Mouse (Mus musculus): ENCODE data around the gene Maml2. TPM values are rescaled to one million over a fixed set of nuclear protein-coding genes. Genes with fewer than 3 reads are reported as not detected.

The Maml2 gene
- polyA plus RNA-seq, 1 experiment from 2014 or later = 1.6 TPM

DNA sequence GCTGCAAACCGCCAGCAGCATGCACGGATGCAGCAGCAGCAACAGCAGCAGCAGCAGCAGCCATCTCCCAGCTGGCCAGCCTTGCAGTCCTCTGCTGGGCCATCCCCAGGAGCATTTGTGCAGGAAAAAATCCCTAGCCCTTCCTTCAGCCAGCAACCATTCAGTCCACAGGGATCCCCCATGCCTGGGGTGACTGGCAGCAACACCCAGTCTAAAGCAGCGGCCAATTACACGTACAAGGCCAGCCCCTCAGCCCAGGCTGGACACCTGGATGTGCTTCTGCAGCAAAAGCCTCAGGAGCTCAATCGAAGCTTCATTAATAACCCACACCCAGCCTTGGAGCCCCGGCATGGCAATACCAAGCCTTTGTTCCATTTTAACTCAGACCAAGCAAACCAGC, 323.0 kb downstream of the Maml2 start:
- Histone ChIP-seq H3K9ac (replicated peaks) (no peak overlapping the region), H3K4me1 (ENCODE audit: insufficient read depth) (no peaks in the 10 kb centered on the region), H3K4me2 (ENCODE audit: low read depth, low read length) (no peak overlapping the region), H3K36me3 (replicated peaks; ENCODE audit: insufficient read depth, low read length) (no peaks in the 10 kb centered on the region), H3K27ac (ENCODE audit: low read depth) (no peak overlapping the region), H3K27me3 (ENCODE audit: insufficient read depth, low read length) (no peaks in the 10 kb centered on the region), H3K4me3 (ENCODE audit: low read depth, low read length) (no peak overlapping the region), H3K9me3 (ENCODE audit: low read length) (no peaks in the 10 kb centered on the region)
- ATAC-seq (no peak), DNase-seq (no peak)
- 79% methylated on average over 6 of the region's 6 CpGs for WGBS (ENCODE audit: insufficient replicate concordance)
- TF ChIP-seq CTCF (IDR thresholded peaks at IDR 0.05; ENCODE audit: low read depth) = no peak
- TF ChIP-seq EP300 (IDR thresholded peaks at IDR 0.05; ENCODE audit: low read depth) = no peak

DNA sequence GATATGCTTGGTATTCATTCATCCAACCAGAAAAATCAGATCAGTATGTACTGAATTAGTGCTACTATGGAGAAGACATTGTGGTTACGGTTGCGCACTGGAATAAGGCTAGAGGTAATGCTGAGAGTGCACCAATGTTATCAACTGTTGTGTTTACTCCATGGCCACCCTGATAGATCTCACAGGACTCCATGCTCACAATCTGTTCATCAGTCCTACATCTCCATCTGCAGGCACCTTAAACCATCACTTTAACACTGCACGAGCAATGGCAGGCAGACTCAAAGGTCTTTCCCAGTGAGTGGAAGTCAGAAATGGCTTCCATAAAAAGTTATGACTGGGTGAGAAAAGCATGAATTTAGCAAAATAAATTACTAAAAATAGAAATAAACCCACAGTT, 324.2 kb downstream of the Maml2 start:
- H3K27me3 ChIP-seq (ENCODE audit: insufficient read depth, low read length) = no peaks in the 10 kb centered on the region
- H3K36me3 ChIP-seq (replicated peaks; ENCODE audit: insufficient read depth, low read length) = no peaks in the 10 kb centered on the region
- no peak overlapping the region for H3K9ac ChIP-seq (replicated peaks)
- TF ChIP-seq CTCF (IDR thresholded peaks at IDR 0.05; ENCODE audit: low read depth) = no peak
- no peak for TF ChIP-seq EP300 (IDR thresholded peaks at IDR 0.05; ENCODE audit: low read depth)
- H3K4me2 ChIP-seq (ENCODE audit: low read depth, low read length) = no peak overlapping the region
- WGBS (ENCODE audit: insufficient replicate concordance) = 90% methylated on average over 3 of the region's 3 CpGs
- DNase-seq (no peak), ATAC-seq (no peak)
- H3K4me3 ChIP-seq (ENCODE audit: low read depth, low read length) = no peak overlapping the region
- no peaks in the 10 kb centered on the region for H3K4me1 ChIP-seq (ENCODE audit: insufficient read depth)
- no peak overlapping the region for H3K27ac ChIP-seq (ENCODE audit: low read depth)
- no peaks in the 10 kb centered on the region for H3K9me3 ChIP-seq (ENCODE audit: low read length)

DNA sequence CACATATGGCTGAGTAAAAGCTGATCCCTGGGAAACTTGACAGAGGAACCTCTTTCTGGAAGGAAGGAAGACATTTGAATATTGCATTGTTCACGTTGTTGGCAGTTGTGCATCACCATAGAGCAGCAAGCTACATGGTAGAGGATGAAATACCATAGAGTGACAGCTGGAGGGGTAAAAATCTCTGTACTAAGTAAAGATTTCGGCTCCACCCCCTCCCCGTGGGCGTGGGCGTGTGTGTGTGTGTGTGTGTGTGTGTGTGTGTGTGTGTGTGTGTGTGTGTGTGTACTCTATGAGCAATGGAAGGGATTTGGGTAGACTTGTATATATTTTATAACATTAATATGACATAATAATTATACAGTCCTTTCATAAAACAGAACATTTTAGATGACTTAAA, 324.7 kb downstream of the Maml2 start:
- H3K9ac ChIP-seq (replicated peaks) = no peak overlapping the region
- H3K4me2 ChIP-seq (ENCODE audit: low read depth, low read length) = no peak overlapping the region
- no peaks in the 10 kb centered on the region for H3K36me3 ChIP-seq (replicated peaks; ENCODE audit: insufficient read depth, low read length)
- no peaks in the 10 kb centered on the region for H3K4me1 ChIP-seq (ENCODE audit: insufficient read depth)
- DNase-seq = no peak
- H3K27ac ChIP-seq (ENCODE audit: low read depth) = no peak overlapping the region
- TF ChIP-seq EP300 (IDR thresholded peaks at IDR 0.05; ENCODE audit: low read depth) = no peak
- H3K4me3 ChIP-seq (ENCODE audit: low read depth, low read length) = no peak overlapping the region
- H3K27me3 ChIP-seq (ENCODE audit: insufficient read depth, low read length) = no peaks in the 10 kb centered on the region
- H3K9me3 ChIP-seq (ENCODE audit: low read length) = no peaks in the 10 kb centered on the region
- ATAC-seq = no peak
- 65% methylated on average over 5 of the region's 5 CpGs for WGBS (ENCODE audit: insufficient replicate concordance)

DNA sequence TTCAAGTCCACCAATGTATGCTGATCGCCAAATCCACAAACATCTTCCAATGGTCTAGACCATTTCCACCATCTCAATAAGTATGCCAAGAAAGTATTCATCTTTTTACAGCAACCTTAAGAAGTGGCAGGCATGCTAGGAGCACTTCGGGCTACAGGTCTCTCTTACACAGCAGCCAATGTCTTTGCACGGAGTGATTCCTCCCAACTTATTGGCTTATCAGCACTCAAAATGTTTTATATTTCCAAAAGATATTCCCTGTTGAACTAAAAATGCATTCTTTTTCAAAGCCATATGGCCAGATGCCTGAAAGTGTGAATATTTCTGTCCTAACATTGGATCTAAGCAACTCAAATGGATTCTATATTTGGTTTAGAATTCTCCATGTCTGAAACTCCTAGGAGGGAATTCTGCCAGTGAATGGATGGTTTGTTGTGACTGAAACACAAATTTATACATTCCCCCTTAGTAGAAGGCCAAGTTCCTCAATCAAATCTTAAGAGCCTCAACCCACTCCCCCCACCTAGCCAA, 326.2 kb downstream of the Maml2 start:
- H3K4me3 ChIP-seq (ENCODE audit: low read depth, low read length) = no peak overlapping the region
- ATAC-seq = no peak
- TF ChIP-seq CTCF (IDR thresholded peaks at IDR 0.05; ENCODE audit: low read depth) (no peak), EP300 (IDR thresholded peaks at IDR 0.05; ENCODE audit: low read depth) (no peak)
- no peaks in the 10 kb centered on the region for H3K27me3 ChIP-seq (ENCODE audit: insufficient read depth, low read length)
- no peak for DNase-seq
- 80% methylated on average over 3 of the region's 3 CpGs for WGBS (ENCODE audit: insufficient replicate concordance)
- no peak overlapping the region for H3K9ac ChIP-seq (replicated peaks)
- H3K9me3 ChIP-seq (ENCODE audit: low read length) = no peaks in the 10 kb centered on the region
- no peaks in the 10 kb centered on the region for H3K36me3 ChIP-seq (replicated peaks; ENCODE audit: insufficient read depth, low read length)
- H3K4me2 ChIP-seq (ENCODE audit: low read depth, low read length) = no peak overlapping the region
- H3K27ac ChIP-seq (ENCODE audit: low read depth) = no peak overlapping the region
- no peaks in the 10 kb centered on the region for H3K4me1 ChIP-seq (ENCODE audit: insufficient read depth)

DNA sequence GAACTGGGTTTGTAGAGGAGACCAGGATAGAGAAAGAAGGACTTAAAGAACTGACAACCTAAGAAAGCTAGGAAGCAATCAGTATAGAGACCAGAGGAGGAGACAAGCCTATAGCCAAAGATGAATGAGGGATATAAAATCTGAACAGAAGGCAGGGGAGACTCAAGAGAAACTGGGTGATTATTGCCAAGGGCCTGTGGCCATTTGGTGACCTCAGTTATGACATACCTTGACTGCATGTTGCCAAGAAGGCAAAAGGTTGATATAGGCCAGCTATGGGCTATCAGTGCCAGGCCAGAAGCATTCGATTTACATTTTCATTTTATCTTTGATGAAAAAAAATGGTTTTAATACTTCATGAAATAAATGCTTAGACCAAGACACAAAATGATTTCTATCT, 327.0 kb downstream of the Maml2 start:
- no peaks in the 10 kb centered on the region for H3K9me3 ChIP-seq (ENCODE audit: low read length)
- no peaks in the 10 kb centered on the region for H3K4me1 ChIP-seq (ENCODE audit: insufficient read depth)
- TF ChIP-seq CTCF (IDR thresholded peaks at IDR 0.05; ENCODE audit: low read depth) (no peak), EP300 (IDR thresholded peaks at IDR 0.05; ENCODE audit: low read depth) (no peak)
- H3K9ac ChIP-seq (replicated peaks) = no peak overlapping the region
- H3K36me3 ChIP-seq (replicated peaks; ENCODE audit: insufficient read depth, low read length) = no peaks in the 10 kb centered on the region
- no peak overlapping the region for H3K27ac ChIP-seq (ENCODE audit: low read depth)
- H3K4me2 ChIP-seq (ENCODE audit: low read depth, low read length) = no peak overlapping the region
- WGBS (ENCODE audit: insufficient replicate concordance) = 56% methylated on average over 1 of the region's 1 CpGs
- DNase-seq (no peak), ATAC-seq (no peak)
- no peaks in the 10 kb centered on the region for H3K27me3 ChIP-seq (ENCODE audit: insufficient read depth, low read length)
- no peak overlapping the region for H3K4me3 ChIP-seq (ENCODE audit: low read depth, low read length)

DNA sequence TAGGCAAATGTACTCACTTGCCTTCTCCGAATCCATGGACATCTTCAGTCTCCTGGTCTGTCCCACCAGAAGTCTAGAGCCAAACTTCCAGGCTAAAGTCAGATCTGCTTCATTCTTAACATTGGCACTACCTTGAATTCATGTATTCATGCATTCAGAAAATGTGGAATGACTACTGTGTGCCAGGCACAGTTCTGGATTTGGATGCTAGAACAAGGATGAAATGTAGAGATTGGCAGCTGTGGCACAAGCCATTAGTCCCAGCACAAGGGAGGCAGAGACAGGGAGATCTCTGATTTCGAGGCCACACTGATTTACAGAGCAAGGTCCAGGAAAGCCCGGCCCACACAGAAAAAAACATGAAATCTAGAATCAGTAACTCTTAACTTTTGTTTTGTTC, 327.5 kb downstream of the Maml2 start:
- H3K4me3 ChIP-seq (ENCODE audit: low read depth, low read length) = no peak overlapping the region
- H3K4me2 ChIP-seq (ENCODE audit: low read depth, low read length) = no peak overlapping the region
- H3K27me3 ChIP-seq (ENCODE audit: insufficient read depth, low read length) = no peaks in the 10 kb centered on the region
- ATAC-seq (no peak), DNase-seq (no peak)
- H3K9ac ChIP-seq (replicated peaks) = no peak overlapping the region
- TF ChIP-seq EP300 (IDR thresholded peaks at IDR 0.05; ENCODE audit: low read depth) = no peak
- no peak for TF ChIP-seq CTCF (IDR thresholded peaks at IDR 0.05; ENCODE audit: low read depth)
- H3K9me3 ChIP-seq (ENCODE audit: low read length) = no peaks in the 10 kb centered on the region
- no peaks in the 10 kb centered on the region for H3K36me3 ChIP-seq (replicated peaks; ENCODE audit: insufficient read depth, low read length)
- no peaks in the 10 kb centered on the region for H3K4me1 ChIP-seq (ENCODE audit: insufficient read depth)
- no peak overlapping the region for H3K27ac ChIP-seq (ENCODE audit: low read depth)
- WGBS (ENCODE audit: insufficient replicate concordance) = 79% methylated on average over 3 of the region's 3 CpGs

DNA sequence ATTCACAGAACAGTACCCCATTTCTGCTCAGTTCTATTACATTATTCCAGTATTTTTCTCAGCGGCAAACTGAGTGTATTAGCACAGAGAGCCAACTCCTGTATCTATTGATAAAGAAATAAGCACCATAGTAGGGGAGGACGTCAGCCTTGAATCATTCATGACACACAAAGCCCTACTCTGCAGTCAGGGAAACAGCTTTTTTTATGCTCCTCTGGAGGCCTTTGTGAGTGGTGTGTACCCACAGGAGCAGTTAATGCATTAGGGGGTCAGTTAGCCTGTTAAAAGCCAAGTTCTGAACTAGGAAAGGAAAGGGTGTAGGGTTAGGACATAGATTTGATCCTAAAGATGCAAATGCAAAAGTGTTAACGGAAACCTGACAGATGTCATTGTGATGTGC, 328.7 kb downstream of the Maml2 start:
- DNase-seq (no peak), ATAC-seq (no peak)
- no peak overlapping the region for H3K4me3 ChIP-seq (ENCODE audit: low read depth, low read length)
- H3K4me1 ChIP-seq (ENCODE audit: insufficient read depth) = no peaks in the 10 kb centered on the region
- H3K27ac ChIP-seq (ENCODE audit: low read depth) = no peak overlapping the region
- no peaks in the 10 kb centered on the region for H3K9me3 ChIP-seq (ENCODE audit: low read length)
- no peaks in the 10 kb centered on the region for H3K27me3 ChIP-seq (ENCODE audit: insufficient read depth, low read length)
- H3K4me2 ChIP-seq (ENCODE audit: low read depth, low read length) = no peak overlapping the region
- no peak overlapping the region for H3K9ac ChIP-seq (replicated peaks)
- no peak for TF ChIP-seq CTCF (IDR thresholded peaks at IDR 0.05; ENCODE audit: low read depth)
- 75% methylated on average over 3 of the region's 3 CpGs for WGBS (ENCODE audit: insufficient replicate concordance)
- no peaks in the 10 kb centered on the region for H3K36me3 ChIP-seq (replicated peaks; ENCODE audit: insufficient read depth, low read length)
